Mouse (Mus musculus) heart, postnatal 25 days (tissue): ENCODE measurements around the gene Lin54. TPM values are rescaled to one million over a fixed set of nuclear protein-coding genes. Genes with fewer than 3 reads are reported as not detected.
"Not testable (repeated sequence)": the region's sequence is repeated elsewhere in the genome, so short reads cannot be mapped to it uniquely, and the experiment has no call there.

ENCODE experiments used
- DNase-seq: peaks from one replicate; pipeline ENCODE4 v3.0.0; 2022; ENCODE audit warnings: low spot score
- intact Hi-C: fragments of 180-260 bp; cut with DNase I; formaldehyde crosslinking; loops from one replicate; pipeline ENCODE4 v1.15.1; 2025
- microRNA-seq: library from miRNA; unstranded; fragments of <30 nt; microRNA quantifications from one replicate; pipeline ENCODE4 v1.2.0, GENCODE M21; 2022
- total RNA-seq, 2 experiments: library from RNA; stranded (reverse); gene quantifications; 2 replicates each; pipeline ENCODE4 v1.2.3; 2021

The Lin54 gene
- total RNA-seq, 2 experiments from 2014 or later, result 8.2 to 9.4 TPM

GRCm38 (mm10) chr5:100428031-100428733, 72.3 kb downstream of the Lin54 start:
- DNase-seq, result no peak
- intact Hi-C loops, result loop anchor here (5.0 to 10.0 kb wide), 2 partner anchors 89 to 453 kb away; partner anchors contain the start of genes 4930524J08Rik, Cops4 and Hnrnpd

GRCm38 (mm10) chr5:100427276-100427675, 73.2 kb downstream of the Lin54 start:
- intact Hi-C loops, result loop anchor here (5.0 to 10.0 kb wide), 2 partner anchors 90 to 452 kb away; partner anchors contain the start of genes 4930524J08Rik, Cops4 and Hnrnpd

GRCm38 (mm10) chr5:100425823-100426222, 74.6 kb downstream of the Lin54 start:
- DNase-seq, result not testable (repeated sequence)
- intact Hi-C loops, result loop anchor here (5.0 to 10.0 kb wide), 2 partner anchors 91 to 451 kb away; partner anchors contain the start of genes 4930524J08Rik, Cops4 and Hnrnpd

More at GRCm38 (mm10) chr5:100427276-100427675, 73.2 kb downstream of the Lin54 start:
- no peak for DNase-seq

GRCm38 (mm10) chr5:100424252-100424651, 76.2 kb downstream of the Lin54 start:
- intact Hi-C loops, result loop anchor here (10.0 kb wide), 1 partner anchor 449 kb away; the partner anchor contains the start of genes 4930524J08Rik and Hnrnpd
- DNase-seq, result no peak

- no peak for DNase-seq
- intact Hi-C loops, result loop anchor here (10.0 kb wide), 1 partner anchor 449 kb away; the partner anchor contains the start of genes 4930524J08Rik and Hnrnpd
These were observed 76.8 kb downstream of the Lin54 start for GRCm38 (mm10) chr5:100423626-100424025.

GRCm38 (mm10) chr5:100418861-100419260, 81.6 kb downstream of the Lin54 start:
- intact Hi-C loops, result no loop called here
- DNase-seq, result no peak

GRCm38 (mm10) chr5:100418077-100418476, 82.4 kb downstream of the Lin54 start:
- no peak for DNase-seq
- intact Hi-C loops, result no loop called here

GRCm38 (mm10) chr5:100415761-100416590, 84.5 kb downstream of the Lin54 start, which contains the start of gene Sec31a:
TSS of gene Sec31a (minus strand) at chr5:100416234.
- intact Hi-C loops, result no loop called here
- DNase-seq, result peak; percentile 98

- no peak for DNase-seq
- intact Hi-C loops, result no loop called here
These were observed 85.8 kb downstream of the Lin54 start for GRCm38 (mm10) chr5:100414474-100415196.

- intact Hi-C loops, result no loop called here
- no peak for DNase-seq
These were observed 87.6 kb downstream of the Lin54 start for GRCm38 (mm10) chr5:100412886-100413285.

- no peak for DNase-seq
- intact Hi-C loops, result no loop called here
These were observed 90.2 kb downstream of the Lin54 start for GRCm38 (mm10) chr5:100410281-100410680.

- DNase-seq, result no peak
- intact Hi-C loops, result no loop called here
These were observed 92.0 kb downstream of the Lin54 start for GRCm38 (mm10) chr5:100408485-100408884.

- intact Hi-C loops, result no loop called here
- no peak for DNase-seq
These were observed 103.7 kb downstream of the Lin54 start for GRCm38 (mm10) chr5:100396753-100397152.

GRCm38 (mm10) chr5:100393681-100394080, 106.8 kb downstream of the Lin54 start:
- intact Hi-C loops, result no loop called here
- DNase-seq, result no peak

- DNase-seq, result no peak
- intact Hi-C loops, result no loop called here
These were observed 107.9 kb downstream of the Lin54 start for GRCm38 (mm10) chr5:100392436-100392955.

Small RNAs within 50 kb of the gene (microRNA-seq; reads per million reads assigned to microRNA genes)
- gene Gm23222, result not detected

Other genes with a start within 250 kb of the Lin54 start
- gene Sec31a, start 84.4 kb downstream of the Lin54 start, total RNA-seq, result 100 to 1,000 TPM; 111 to 116 TPM
- gene Cops4, start 17.7 kb upstream of the Lin54 start, total RNA-seq, result 10 to 100 TPM; 79.7 to 85.4 TPM
- 1 to 10 TPM in 1 of 2 experiments, under 1 TPM in 1; 0.36 to 1.4 TPM for gene Plac8, start 71.6 kb upstream of the Lin54 start, total RNA-seq
- 10 to 100 TPM; 87.9 to 88.9 TPM for gene Coq2, start 174.5 kb upstream of the Lin54 start, total RNA-seq
- 1 to 10 TPM in 1 of 2 experiments, under 1 TPM in 1; 0.89 to 1.0 TPM for gene Hpse, start 219.1 kb upstream of the Lin54 start, total RNA-seq